Mouse (Mus musculus): ENCODE measurements at regions not wholly inside any gene's neighbourhood (a gene's known extent, or its start where the extent isn't known, plus 50 kb on each side); places are given as distances from the start of the nearest gene placed in this dataset.

GRCm38 (mm10) chrX:147616374-147616773, 62.5 kb upstream of the Lrch2 start:
- no peak for DNase-seq (ENCODE audit: inconsistent age in 2 of 2, low spot score in 1 of 2)

- peak; percentile 10 to 82 for DNase-seq (ENCODE audit: inconsistent age in 2 of 2, low spot score in 1 of 2)
Measured at GRCm38 (mm10) chrX:147608660-147609059, 54.8 kb upstream of the Lrch2 start.

All from adrenal gland, adult (tissue).